Mouse (Mus musculus) erythroblast, embryonic 14.5 days (primary cell): ENCODE results near the gene Keap1.

Experiments used
- GATA1 ChIP-seq: IDR thresholded peaks from 2 replicates; pipeline ENCODE4 v1.6.1; 2012; ENCODE audit warnings: low read length, inconsistent platforms, mixed read lengths
- TAL1 ChIP-seq: IDR thresholded peaks from 3 replicates; pipeline ENCODE4 v1.6.1; 2012; ENCODE audit warnings: low read length, inconsistent platforms, mixed read lengths

DNA sequence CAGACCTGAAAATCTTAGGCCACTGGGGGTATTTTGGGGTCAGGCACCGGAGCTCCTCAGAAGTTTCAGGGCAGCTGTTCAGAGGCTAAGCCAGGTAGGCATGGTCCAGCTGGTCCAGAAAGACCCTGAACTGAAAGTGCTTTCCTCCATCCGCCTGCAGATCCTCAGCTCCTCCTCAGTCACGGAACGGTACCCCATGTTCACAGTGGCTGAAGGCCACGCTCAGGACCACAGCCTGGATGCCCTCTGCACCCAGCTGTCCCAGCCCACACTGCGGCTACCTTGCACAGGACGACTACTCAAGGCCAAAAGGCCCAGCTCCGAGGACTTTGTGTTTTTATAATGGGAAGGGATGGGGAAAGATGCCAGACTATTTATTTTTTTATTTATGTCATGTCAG is 33.9 kb upstream of the Keap1 start:
- TF ChIP-seq TAL1 (no peak), GATA1 (no peak)
